Mouse (Mus musculus): ENCODE measurements around the gene Por. TPM values are rescaled to one million over a fixed set of nuclear protein-coding genes. Genes with fewer than 3 reads are reported as not detected.

The Por gene
- polyA plus RNA-seq, 1 experiment from 2014 or later: 32.4 TPM

- Histone ChIP-seq H3K4me1 (ENCODE audit: control insufficient read depth, insufficient read depth, low read length) (no peaks in the 10 kb centered on the region), H3K4me2 (no peak overlapping the region), H3K4me3 (ENCODE audit: low read depth, low read length) (no peak overlapping the region), H3K9me3 (replicated peaks; ENCODE audit: control insufficient read depth, low read length) (no peaks in the 10 kb centered on the region), H3K27ac (ENCODE audit: low read depth, low read length) (no peak overlapping the region), H3K27me3 (ENCODE audit: control insufficient read depth, insufficient read depth, low read length) (no peaks in the 10 kb centered on the region), H3K9ac (ENCODE audit: low read depth, low read length) (no peak overlapping the region), H3K36me3 (ENCODE audit: control insufficient read depth, insufficient read depth, low read length) (no peaks in the 10 kb centered on the region)
- no peak for ATAC-seq (replicated peaks; ENCODE audit: insufficient number of reproducible peaks, low FRiP score, low TSS enrichment)
- 87% methylated on average over 7 of the region's 7 CpGs for WGBS (ENCODE audit: insufficient replicate concordance)
Measured at GRCm38 (mm10) chr5:135660535-135660934, 9.3 kb upstream of the Por start.

- Histone ChIP-seq H3K27me3 (ENCODE audit: control insufficient read depth, insufficient read depth, low read length) (no peaks in the 10 kb centered on the region), H3K27ac (ENCODE audit: low read depth, low read length) (no peak overlapping the region), H3K4me3 (ENCODE audit: low read depth, low read length) (no peak overlapping the region), H3K4me2 (no peak overlapping the region), H3K36me3 (ENCODE audit: control insufficient read depth, insufficient read depth, low read length) (no peaks in the 10 kb centered on the region), H3K9ac (ENCODE audit: low read depth, low read length) (no peak overlapping the region), H3K4me1 (ENCODE audit: control insufficient read depth, insufficient read depth, low read length) (no peaks in the 10 kb centered on the region), H3K9me3 (replicated peaks; ENCODE audit: control insufficient read depth, low read length) (no peaks in the 10 kb centered on the region; the same call in 1 of the 2 replicates)
- 81% methylated on average over 5 of the region's 5 CpGs for WGBS (ENCODE audit: insufficient replicate concordance)
- ATAC-seq (replicated peaks; ENCODE audit: insufficient number of reproducible peaks, low FRiP score, low TSS enrichment): no peak
Measured at GRCm38 (mm10) chr5:135666890-135667289, 2.9 kb upstream of the Por start.

GRCm38 (mm10) chr5:135668071-135668470, 1.8 kb upstream of the Por start:
- Histone ChIP-seq H3K27me3 (ENCODE audit: control insufficient read depth, insufficient read depth, low read length) (no peaks in the 10 kb centered on the region), H3K4me2 (no peak overlapping the region), H3K27ac (ENCODE audit: low read depth, low read length) (no peak overlapping the region), H3K4me1 (ENCODE audit: control insufficient read depth, insufficient read depth, low read length) (no peaks in the 10 kb centered on the region), H3K9me3 (replicated peaks; ENCODE audit: control insufficient read depth, low read length) (no peaks in the 10 kb centered on the region; the same call in 1 of the 2 replicates), H3K36me3 (ENCODE audit: control insufficient read depth, insufficient read depth, low read length) (no peaks in the 10 kb centered on the region), H3K9ac (ENCODE audit: low read depth, low read length) (no peak overlapping the region), H3K4me3 (ENCODE audit: low read depth, low read length) (no peak overlapping the region)
- WGBS (ENCODE audit: insufficient replicate concordance): 72% methylated on average over 7 of the region's 7 CpGs
- no peak for ATAC-seq (replicated peaks; ENCODE audit: insufficient number of reproducible peaks, low FRiP score, low TSS enrichment)

- Histone ChIP-seq H3K27me3 (ENCODE audit: control insufficient read depth, insufficient read depth, low read length) (no peaks in the 10 kb centered on the region), H3K4me2 (no peak overlapping the region), H3K9me3 (replicated peaks; ENCODE audit: control insufficient read depth, low read length) (no peaks in the 10 kb centered on the region; the same call in 1 of the 2 replicates), H3K9ac (ENCODE audit: low read depth, low read length) (no peak overlapping the region), H3K36me3 (ENCODE audit: control insufficient read depth, insufficient read depth, low read length) (no peaks in the 10 kb centered on the region), H3K27ac (ENCODE audit: low read depth, low read length) (no peak overlapping the region), H3K4me3 (ENCODE audit: low read depth, low read length) (no peak overlapping the region), H3K4me1 (ENCODE audit: control insufficient read depth, insufficient read depth, low read length) (no peaks in the 10 kb centered on the region)
- WGBS (ENCODE audit: insufficient replicate concordance): 65% methylated on average over 2 of the region's 2 CpGs
- no peak for ATAC-seq (replicated peaks; ENCODE audit: insufficient number of reproducible peaks, low FRiP score, low TSS enrichment)
Measured at GRCm38 (mm10) chr5:135670881-135671280, 1.0 kb downstream of the Por start.

GRCm38 (mm10) chr5:135672509-135672908, 2.7 kb downstream of the Por start:
- 53% methylated on average over 4 of the region's 4 CpGs for WGBS (ENCODE audit: insufficient replicate concordance)
- no peak overlapping the region for H3K4me2 ChIP-seq
- H3K9me3 ChIP-seq (replicated peaks; ENCODE audit: control insufficient read depth, low read length): no peaks in the 10 kb centered on the region
- ATAC-seq (replicated peaks; ENCODE audit: insufficient number of reproducible peaks, low FRiP score, low TSS enrichment): no peak
- no peaks in the 10 kb centered on the region for H3K27me3 ChIP-seq (ENCODE audit: control insufficient read depth, insufficient read depth, low read length)
- no peaks in the 10 kb centered on the region for H3K4me1 ChIP-seq (ENCODE audit: control insufficient read depth, insufficient read depth, low read length)
- no peak overlapping the region for H3K9ac ChIP-seq (ENCODE audit: low read depth, low read length)
- H3K36me3 ChIP-seq (ENCODE audit: control insufficient read depth, insufficient read depth, low read length): no peaks in the 10 kb centered on the region
- H3K4me3 ChIP-seq (ENCODE audit: low read depth, low read length): no peak overlapping the region
- no peak overlapping the region for H3K27ac ChIP-seq (ENCODE audit: low read depth, low read length)

- Histone ChIP-seq H3K36me3 (ENCODE audit: control insufficient read depth, insufficient read depth, low read length) (no peaks in the 10 kb centered on the region), H3K27me3 (ENCODE audit: control insufficient read depth, insufficient read depth, low read length) (no peaks in the 10 kb centered on the region), H3K4me2 (no peak overlapping the region), H3K9me3 (replicated peaks; ENCODE audit: control insufficient read depth, low read length) (no peaks in the 10 kb centered on the region), H3K27ac (ENCODE audit: low read depth, low read length) (no peak overlapping the region), H3K9ac (ENCODE audit: low read depth, low read length) (no peak overlapping the region), H3K4me1 (ENCODE audit: control insufficient read depth, insufficient read depth, low read length) (no peaks in the 10 kb centered on the region), H3K4me3 (ENCODE audit: low read depth, low read length) (no peak overlapping the region)
- WGBS (ENCODE audit: insufficient replicate concordance): 57% methylated on average over 5 of the region's 5 CpGs
- ATAC-seq (replicated peaks; ENCODE audit: insufficient number of reproducible peaks, low FRiP score, low TSS enrichment): no peak
Measured at GRCm38 (mm10) chr5:135672980-135673379, 3.1 kb downstream of the Por start.

- Histone ChIP-seq H3K4me2 (no peak overlapping the region), H3K4me3 (ENCODE audit: low read depth, low read length) (no peak overlapping the region), H3K4me1 (ENCODE audit: control insufficient read depth, insufficient read depth, low read length) (no peaks in the 10 kb centered on the region), H3K36me3 (ENCODE audit: control insufficient read depth, insufficient read depth, low read length) (no peaks in the 10 kb centered on the region), H3K27ac (ENCODE audit: low read depth, low read length) (no peak overlapping the region), H3K9me3 (replicated peaks; ENCODE audit: control insufficient read depth, low read length) (no peaks in the 10 kb centered on the region), H3K27me3 (ENCODE audit: control insufficient read depth, insufficient read depth, low read length) (no peaks in the 10 kb centered on the region), H3K9ac (ENCODE audit: low read depth, low read length) (no peak overlapping the region)
- ATAC-seq (replicated peaks; ENCODE audit: insufficient number of reproducible peaks, low FRiP score, low TSS enrichment): no peak
- 33% methylated on average over 3 of the region's 3 CpGs for WGBS (ENCODE audit: insufficient replicate concordance)
Measured at GRCm38 (mm10) chr5:135674349-135674775, 4.5 kb downstream of the Por start.

GRCm38 (mm10) chr5:135674821-135675220, 5.0 kb downstream of the Por start:
- 3% methylated on average over 11 of the region's 11 CpGs for WGBS (ENCODE audit: insufficient replicate concordance)
- no peak overlapping the region for H3K4me3 ChIP-seq (ENCODE audit: low read depth, low read length)
- no peaks in the 10 kb centered on the region for H3K4me1 ChIP-seq (ENCODE audit: control insufficient read depth, insufficient read depth, low read length)
- no peaks in the 10 kb centered on the region for H3K9me3 ChIP-seq (replicated peaks; ENCODE audit: control insufficient read depth, low read length)
- no peak overlapping the region for H3K27ac ChIP-seq (ENCODE audit: low read depth, low read length)
- peak overlapping the region; percentile 43 for H3K4me2 ChIP-seq
- no peak for ATAC-seq (replicated peaks; ENCODE audit: insufficient number of reproducible peaks, low FRiP score, low TSS enrichment)
- no peaks in the 10 kb centered on the region for H3K36me3 ChIP-seq (ENCODE audit: control insufficient read depth, insufficient read depth, low read length)
- no peaks in the 10 kb centered on the region for H3K27me3 ChIP-seq (ENCODE audit: control insufficient read depth, insufficient read depth, low read length)
- no peak overlapping the region for H3K9ac ChIP-seq (ENCODE audit: low read depth, low read length)

- no peak overlapping the region for H3K4me3 ChIP-seq (ENCODE audit: low read depth, low read length)
- no peaks in the 10 kb centered on the region for H3K4me1 ChIP-seq (ENCODE audit: control insufficient read depth, insufficient read depth, low read length)
- H3K27ac ChIP-seq (ENCODE audit: low read depth, low read length): no peak overlapping the region
- H3K9me3 ChIP-seq (replicated peaks; ENCODE audit: control insufficient read depth, low read length): no peaks in the 10 kb centered on the region
- H3K4me2 ChIP-seq: no peak overlapping the region
- 77% methylated on average over 3 of the region's 3 CpGs for WGBS (ENCODE audit: insufficient replicate concordance)
- H3K9ac ChIP-seq (ENCODE audit: low read depth, low read length): no peak overlapping the region
- H3K27me3 ChIP-seq (ENCODE audit: control insufficient read depth, insufficient read depth, low read length): no peaks in the 10 kb centered on the region
- no peaks in the 10 kb centered on the region for H3K36me3 ChIP-seq (ENCODE audit: control insufficient read depth, insufficient read depth, low read length)
- no peak for ATAC-seq (replicated peaks; ENCODE audit: insufficient number of reproducible peaks, low FRiP score, low TSS enrichment)
Measured at GRCm38 (mm10) chr5:135676696-135677095, 6.9 kb downstream of the Por start.

All from heart, embryonic 11.5 days (tissue).